Mouse (Mus musculus): Measurements from ENCODE around the gene Nos1ap.

The Nos1ap gene

DNA sequence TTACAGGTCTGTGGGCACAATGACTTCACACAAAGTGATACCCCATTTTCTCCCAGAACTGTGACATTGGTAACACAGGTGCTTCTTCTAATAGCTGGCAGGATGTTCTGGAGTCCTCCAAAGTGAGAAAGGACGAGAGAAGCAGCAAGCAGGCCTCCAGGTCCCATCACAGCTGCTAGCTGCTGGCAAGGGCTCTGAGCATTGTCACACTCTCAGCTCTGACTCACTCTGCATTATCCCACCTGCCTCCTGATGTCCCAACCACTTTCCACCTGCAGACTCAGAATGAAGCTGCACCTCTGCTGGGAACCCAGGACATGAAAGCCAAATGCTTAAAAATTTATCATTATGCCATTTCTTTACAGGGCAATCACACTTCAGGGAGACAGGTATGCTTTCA lies 195.0 kb downstream of the Nos1ap start:
- Histone ChIP-seq H3K27me3 (ENCODE audit: control insufficient read depth, insufficient read depth, low read length, poor library complexity, severe bottlenecking) (no peaks in the 10 kb centered on the region), H3K36me3 (ENCODE audit: control insufficient read depth, insufficient read depth, low read length, poor library complexity, severe bottlenecking) (no peaks in the 10 kb centered on the region)
- no peak for DNase-seq (ENCODE audit: low read depth, low spot score)

DNA sequence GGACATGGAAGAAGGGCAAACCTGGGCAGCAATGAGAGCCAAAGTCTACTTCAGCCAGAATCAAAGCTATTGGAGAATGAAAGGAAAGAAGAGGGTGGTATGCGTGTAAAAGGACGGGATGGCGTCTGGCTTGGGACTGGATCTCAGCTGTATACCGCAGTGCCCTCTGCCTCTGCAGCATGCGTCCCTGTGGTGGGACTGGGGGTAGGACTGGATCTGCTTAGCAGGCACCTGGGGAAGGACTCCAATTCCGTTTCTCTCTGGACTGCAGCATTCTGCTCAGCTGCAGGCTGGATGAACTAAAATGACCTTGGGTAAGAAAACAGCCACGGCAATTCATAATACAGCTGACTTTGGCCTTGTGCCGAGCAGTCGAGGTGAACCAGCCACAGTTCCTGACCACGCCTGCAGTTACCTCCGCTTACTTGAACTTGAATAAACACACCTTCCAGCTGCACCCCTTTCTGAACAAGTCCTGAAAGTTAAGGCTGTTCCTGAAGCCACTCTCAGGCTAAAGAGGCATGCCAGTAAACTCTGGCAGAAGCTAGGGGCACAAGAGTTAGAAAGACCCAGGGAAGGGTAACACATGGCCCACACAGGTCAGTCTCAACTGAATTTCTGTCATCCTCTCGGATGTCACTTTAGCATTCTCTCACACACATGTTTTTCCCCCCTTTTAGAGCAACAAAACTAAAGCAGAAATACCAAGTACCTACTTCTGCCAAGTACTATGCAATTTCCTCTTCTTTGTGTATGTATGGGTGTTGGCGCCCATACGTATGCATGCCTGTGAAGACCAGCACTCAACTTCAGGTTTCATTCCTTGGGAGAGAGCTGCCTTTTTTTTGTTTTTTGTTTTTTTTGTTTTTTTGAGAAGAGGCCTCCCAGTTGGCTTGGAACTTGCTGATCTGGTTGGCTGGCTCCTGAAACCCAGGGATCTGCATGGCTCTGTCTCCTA lies 196.6 kb downstream of the Nos1ap start:
- no peak for DNase-seq (ENCODE audit: low read depth, low spot score)
- Histone ChIP-seq H3K36me3 (ENCODE audit: control insufficient read depth, insufficient read depth, low read length, poor library complexity, severe bottlenecking) (no peaks in the 10 kb centered on the region), H3K27me3 (ENCODE audit: control insufficient read depth, insufficient read depth, low read length, poor library complexity, severe bottlenecking) (no peaks in the 10 kb centered on the region)

DNA sequence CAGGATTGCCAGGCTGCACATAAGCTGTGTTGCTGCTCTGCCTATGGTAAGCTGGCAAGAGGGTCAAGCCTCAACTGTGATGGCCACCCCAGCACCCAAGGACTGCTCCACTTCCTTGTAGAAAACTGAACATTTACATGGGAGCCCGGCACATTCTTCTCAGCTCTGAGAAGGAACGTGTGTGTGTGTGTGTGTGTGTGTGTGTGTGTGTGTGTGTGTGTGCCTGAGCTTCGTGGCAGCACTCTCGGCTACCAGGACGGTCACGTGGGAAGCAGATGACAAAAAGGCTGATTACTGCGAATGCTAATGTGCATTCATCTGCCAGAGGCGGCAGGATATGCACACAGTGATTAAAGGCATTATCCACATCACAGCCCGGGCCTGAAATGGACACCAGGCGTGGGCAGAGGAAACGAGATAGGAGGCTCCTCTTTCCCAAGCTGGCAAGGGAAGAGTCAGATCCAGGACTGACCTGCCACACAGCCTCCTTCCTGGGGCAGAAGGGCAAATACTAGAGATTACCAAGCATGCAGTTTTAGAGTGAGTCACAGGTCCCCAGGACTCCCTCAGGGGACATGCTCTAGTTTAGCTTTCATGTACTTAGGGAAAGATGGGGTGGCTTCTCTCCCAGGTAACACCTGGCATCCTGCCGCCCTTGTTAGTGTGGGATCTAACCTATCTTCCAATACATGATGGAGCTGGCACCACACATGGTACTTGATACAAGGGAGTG lies 202.3 kb downstream of the Nos1ap start:
- Histone ChIP-seq H3K36me3 (ENCODE audit: control insufficient read depth, insufficient read depth, low read length, poor library complexity, severe bottlenecking) (no peaks in the 10 kb centered on the region), H3K27me3 (ENCODE audit: control insufficient read depth, insufficient read depth, low read length, poor library complexity, severe bottlenecking) (no peaks in the 10 kb centered on the region)
- no peak for DNase-seq (ENCODE audit: low read depth, low spot score)

DNA sequence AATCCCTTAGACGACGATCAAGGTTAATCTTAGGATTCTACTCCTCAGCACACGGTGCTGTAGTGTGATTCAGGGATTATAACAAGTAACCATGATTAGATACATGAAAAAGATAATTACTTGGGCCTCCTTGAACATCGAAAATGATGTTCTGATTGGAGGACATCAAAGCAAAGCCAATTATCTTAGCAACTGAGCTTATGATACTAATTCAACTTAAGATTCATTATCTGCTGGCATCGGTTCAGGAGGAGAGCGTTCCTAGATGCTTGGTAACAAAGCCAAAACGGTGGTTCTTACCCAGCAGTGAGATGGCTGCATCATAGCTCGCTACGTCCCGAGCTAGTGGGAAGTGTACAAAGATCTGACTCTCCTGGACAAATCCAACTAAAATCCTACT lies 204.2 kb downstream of the Nos1ap start:
- no peaks in the 10 kb centered on the region for H3K27me3 ChIP-seq (ENCODE audit: control insufficient read depth, insufficient read depth, low read length, poor library complexity, severe bottlenecking)
- no peaks in the 10 kb centered on the region for H3K36me3 ChIP-seq (ENCODE audit: control insufficient read depth, insufficient read depth, low read length, poor library complexity, severe bottlenecking)
- no peak for DNase-seq (ENCODE audit: low read depth, low spot score)

DNA sequence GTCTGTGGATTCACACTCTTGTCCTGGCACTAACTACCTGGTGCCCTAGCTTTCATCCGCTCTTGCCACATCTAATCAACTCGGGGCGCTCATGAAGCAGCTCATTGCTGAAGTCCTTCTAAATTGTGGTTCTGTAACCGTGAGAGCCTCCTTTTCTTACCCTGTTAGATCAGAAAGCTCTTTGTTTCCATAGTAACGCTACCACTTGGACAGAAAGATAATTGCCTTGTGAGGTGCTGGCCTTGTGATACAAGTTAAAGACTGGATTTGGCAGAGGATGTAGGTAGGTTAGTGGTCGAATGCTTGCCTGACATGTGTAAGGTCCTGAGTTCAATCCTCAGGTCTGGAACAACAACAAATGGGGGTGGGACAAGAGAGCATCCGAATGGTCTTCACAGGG lies 206.1 kb downstream of the Nos1ap start:
- no peak for DNase-seq (ENCODE audit: low read depth, low spot score)
- Histone ChIP-seq H3K36me3 (ENCODE audit: control insufficient read depth, insufficient read depth, low read length, poor library complexity, severe bottlenecking) (no peaks in the 10 kb centered on the region), H3K27me3 (ENCODE audit: control insufficient read depth, insufficient read depth, low read length, poor library complexity, severe bottlenecking) (no peaks in the 10 kb centered on the region)

DNA sequence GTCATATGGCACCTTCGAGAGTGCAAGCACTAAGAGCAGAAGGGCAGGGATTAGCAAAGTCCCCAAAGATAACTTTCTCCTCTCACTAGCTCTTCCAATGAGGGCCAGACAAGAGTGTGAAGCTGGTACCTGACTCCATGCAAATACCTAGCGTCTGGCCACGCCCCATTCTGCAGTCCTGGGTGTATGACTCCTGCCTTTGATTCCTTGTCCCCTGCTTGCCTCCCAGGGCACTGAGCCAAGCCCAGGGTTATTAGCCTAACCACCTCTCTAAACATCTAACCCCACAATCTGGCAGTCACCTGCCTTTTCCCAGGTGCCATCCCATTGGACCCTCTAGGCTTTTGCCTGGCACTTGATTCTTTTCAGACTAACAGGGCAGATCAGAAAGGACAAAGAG lies 208.2 kb downstream of the Nos1ap start:
- DNase-seq (ENCODE audit: low read depth, low spot score), result no peak
- H3K27me3 ChIP-seq (ENCODE audit: control insufficient read depth, insufficient read depth, low read length, poor library complexity, severe bottlenecking), result no peaks in the 10 kb centered on the region

DNA sequence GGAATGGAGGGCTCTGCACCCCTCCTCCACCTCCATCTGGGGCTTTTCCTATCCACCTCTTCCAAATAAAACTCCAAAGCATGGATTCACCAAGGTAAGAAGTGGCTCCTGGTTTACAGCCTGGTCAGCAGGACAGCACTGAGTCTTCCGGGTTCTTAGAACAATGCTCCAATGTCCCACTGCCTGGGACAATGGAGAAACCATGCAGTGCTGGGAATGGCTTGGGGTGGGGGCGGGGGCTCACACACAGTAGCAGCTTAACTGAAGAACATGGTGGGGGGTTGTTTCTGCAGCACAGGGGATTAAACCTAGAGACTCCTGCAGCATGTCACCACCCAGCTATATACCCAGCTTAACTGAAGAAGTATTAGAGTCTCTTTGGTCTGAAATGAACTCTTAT lies 209.2 kb downstream of the Nos1ap start:
- DNase-seq (ENCODE audit: low read depth, low spot score), result no peak
- H3K36me3 ChIP-seq (ENCODE audit: control insufficient read depth, insufficient read depth, low read length, poor library complexity, severe bottlenecking), result no peaks in the 10 kb centered on the region
- no peaks in the 10 kb centered on the region for H3K27me3 ChIP-seq (ENCODE audit: control insufficient read depth, insufficient read depth, low read length, poor library complexity, severe bottlenecking)

More for the DNA sequence above, 208.2 kb downstream of the Nos1ap start:
- H3K36me3 ChIP-seq (ENCODE audit: control insufficient read depth, insufficient read depth, low read length, poor library complexity, severe bottlenecking), result no peaks in the 10 kb centered on the region

DNA sequence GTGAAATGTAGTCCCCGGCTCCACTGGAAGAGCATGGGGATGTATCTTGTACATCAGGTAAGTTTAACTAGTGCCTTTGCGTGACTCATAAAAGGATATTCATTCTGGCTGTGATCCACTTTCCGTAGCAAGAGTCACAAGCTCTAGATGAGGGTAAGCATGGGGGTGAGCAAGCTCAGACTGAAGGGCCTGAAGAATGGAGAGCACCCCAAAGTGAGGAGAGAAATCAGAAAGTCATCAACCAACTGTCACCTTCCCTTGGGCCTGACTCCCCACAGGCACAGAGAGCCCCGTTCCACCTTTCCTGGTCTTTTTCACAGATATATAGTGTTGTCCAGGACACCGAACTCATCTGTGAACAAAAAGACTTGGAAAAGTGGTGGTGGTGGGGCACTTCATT lies 213.9 kb downstream of the Nos1ap start:
- no peaks in the 10 kb centered on the region for H3K27me3 ChIP-seq (ENCODE audit: control insufficient read depth, insufficient read depth, low read length, poor library complexity, severe bottlenecking)
- no peak for DNase-seq (ENCODE audit: low read depth, low spot score)
- no peaks in the 10 kb centered on the region for H3K36me3 ChIP-seq (ENCODE audit: control insufficient read depth, insufficient read depth, low read length, poor library complexity, severe bottlenecking)

DNA sequence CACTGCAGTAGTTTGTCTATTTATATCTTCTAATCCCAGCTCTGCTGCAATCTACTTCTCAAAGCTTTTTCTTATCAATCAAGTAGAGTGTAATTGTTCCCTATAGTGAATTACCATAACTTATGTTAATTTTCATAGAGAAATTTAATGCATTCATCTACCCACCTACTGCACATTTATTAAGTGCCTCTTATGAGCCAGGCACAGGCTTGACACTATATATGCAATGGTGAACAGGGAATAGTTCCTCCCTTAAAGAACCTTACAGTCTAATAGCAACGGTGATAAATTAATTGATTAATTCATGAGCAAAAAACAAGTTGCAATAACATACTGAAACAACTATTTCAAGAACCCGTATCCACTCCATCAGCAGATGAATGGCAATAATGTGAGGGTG lies 215.9 kb downstream of the Nos1ap start:
- H3K36me3 ChIP-seq (ENCODE audit: control insufficient read depth, insufficient read depth, low read length, poor library complexity, severe bottlenecking), result no peaks in the 10 kb centered on the region
- no peaks in the 10 kb centered on the region for H3K27me3 ChIP-seq (ENCODE audit: control insufficient read depth, insufficient read depth, low read length, poor library complexity, severe bottlenecking)
- no peak for DNase-seq (ENCODE audit: low read depth, low spot score)

DNA sequence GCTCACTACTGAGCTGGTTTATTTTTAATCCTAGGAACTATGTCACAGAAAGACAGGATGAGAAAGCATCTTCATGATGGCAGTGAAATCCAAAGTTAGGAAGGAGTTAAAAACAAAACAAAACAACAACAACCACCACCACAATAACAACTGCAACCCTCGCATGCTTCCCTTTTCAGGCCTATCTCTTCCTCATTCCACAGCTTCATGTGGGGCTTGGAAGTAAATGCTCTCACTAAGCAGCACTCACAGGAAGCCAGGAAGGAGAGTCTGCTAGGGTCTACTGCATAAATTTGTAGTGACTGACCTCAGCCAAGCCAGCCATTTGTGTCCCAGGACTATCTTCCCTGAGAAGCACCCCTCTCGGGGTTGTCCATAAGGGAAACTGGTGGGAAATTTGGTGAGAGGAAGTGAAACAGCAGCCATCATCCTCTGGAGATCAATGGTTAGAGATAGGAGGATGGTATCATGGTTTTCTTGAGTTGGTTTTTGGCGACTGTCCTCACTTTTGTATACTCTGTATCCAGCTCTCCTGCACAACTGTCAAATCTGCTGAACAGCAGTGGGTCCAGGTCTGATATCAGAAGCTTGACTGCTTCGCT lies 218.4 kb downstream of the Nos1ap start:
- no peaks in the 10 kb centered on the region for H3K27me3 ChIP-seq (ENCODE audit: control insufficient read depth, insufficient read depth, low read length, poor library complexity, severe bottlenecking)
- no peaks in the 10 kb centered on the region for H3K36me3 ChIP-seq (ENCODE audit: control insufficient read depth, insufficient read depth, low read length, poor library complexity, severe bottlenecking)
- no peak for DNase-seq (ENCODE audit: low read depth, low spot score)

DNA sequence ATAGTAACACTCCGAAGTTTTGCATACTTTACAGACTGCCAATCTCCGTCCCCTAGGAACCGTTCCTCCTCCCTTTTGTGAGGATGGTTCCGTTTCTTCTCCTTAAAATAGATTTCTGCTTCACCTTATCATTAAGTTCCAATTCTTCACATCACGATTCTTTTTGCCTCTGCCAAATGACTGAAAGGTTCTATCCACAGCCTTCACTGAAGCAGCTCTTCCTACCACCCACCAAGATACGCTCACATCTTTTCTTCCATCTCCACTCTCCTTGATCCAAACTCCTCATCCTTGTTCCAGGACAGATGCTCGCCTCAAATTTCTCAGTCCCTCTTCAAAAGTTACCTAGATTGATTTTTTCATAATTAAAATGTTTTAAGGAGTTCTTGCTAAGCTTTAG lies 220.8 kb downstream of the Nos1ap start:
- H3K36me3 ChIP-seq (ENCODE audit: control insufficient read depth, insufficient read depth, low read length, poor library complexity, severe bottlenecking), result no peaks in the 10 kb centered on the region
- H3K27me3 ChIP-seq (ENCODE audit: control insufficient read depth, insufficient read depth, low read length, poor library complexity, severe bottlenecking), result no peaks in the 10 kb centered on the region
- no peak for DNase-seq (ENCODE audit: low read depth, low spot score)

DNA sequence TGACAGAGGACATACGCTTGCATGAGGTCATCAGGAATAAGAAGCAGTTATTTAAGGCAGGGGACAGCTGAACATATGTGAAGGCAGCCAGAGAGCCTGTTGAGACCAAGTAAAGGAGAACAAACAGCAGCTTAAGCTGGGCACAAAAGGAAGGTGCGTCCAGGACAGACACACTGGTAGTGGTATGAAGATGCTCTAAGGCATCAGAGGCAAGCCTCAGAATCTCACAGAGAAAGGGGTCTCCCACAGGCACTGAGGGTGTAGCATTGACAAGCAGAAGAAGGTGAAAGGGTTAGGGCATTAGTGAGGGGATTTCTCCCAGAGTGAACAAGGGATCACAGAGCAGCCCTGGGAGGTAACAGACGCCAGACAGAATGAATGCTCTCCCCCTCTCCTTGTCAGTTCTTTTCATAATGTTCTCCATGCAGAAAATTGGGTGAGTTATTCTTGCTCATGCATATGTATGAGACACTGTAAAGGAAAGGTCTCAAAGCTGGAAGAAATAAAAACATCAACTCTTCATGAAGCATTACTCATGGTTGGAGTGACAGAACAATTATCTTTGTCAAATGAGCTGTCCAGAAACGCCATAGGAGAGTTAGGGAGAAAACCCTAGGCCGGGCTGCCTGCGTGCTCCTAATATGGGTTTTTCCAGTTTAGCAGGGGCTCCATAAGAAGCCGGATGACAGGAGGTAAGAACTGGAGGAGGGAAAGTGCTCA lies 222.5 kb downstream of the Nos1ap start:
- DNase-seq (ENCODE audit: low read depth, low spot score), result no peak
- Histone ChIP-seq H3K27me3 (ENCODE audit: control insufficient read depth, insufficient read depth, low read length, poor library complexity, severe bottlenecking) (no peaks in the 10 kb centered on the region), H3K36me3 (ENCODE audit: control insufficient read depth, insufficient read depth, low read length, poor library complexity, severe bottlenecking) (no peaks in the 10 kb centered on the region)

DNA sequence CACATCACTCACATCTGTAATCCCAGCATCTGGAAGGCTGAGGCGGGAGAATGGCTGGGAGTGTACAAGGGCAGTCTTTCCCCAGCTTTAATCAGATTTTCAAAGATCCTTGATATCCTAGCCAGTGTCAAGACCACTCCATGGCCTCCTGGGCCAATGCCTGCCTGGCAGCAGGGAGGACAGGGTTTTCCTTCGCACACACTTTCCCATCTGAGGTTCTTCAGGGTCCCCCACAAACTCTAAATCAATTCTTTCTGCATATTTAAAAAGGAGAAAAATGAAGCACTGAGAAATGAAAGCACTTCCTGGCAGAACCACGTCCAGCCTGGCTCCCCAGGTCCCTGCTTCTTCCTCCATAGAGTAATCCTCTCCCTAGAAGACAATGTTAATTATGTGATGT lies 225.9 kb downstream of the Nos1ap start:
- H3K27me3 ChIP-seq (ENCODE audit: control insufficient read depth, insufficient read depth, low read length, poor library complexity, severe bottlenecking), result no peaks in the 10 kb centered on the region
- no peak for DNase-seq (ENCODE audit: low read depth, low spot score)
- no peaks in the 10 kb centered on the region for H3K36me3 ChIP-seq (ENCODE audit: control insufficient read depth, insufficient read depth, low read length, poor library complexity, severe bottlenecking)

DNA sequence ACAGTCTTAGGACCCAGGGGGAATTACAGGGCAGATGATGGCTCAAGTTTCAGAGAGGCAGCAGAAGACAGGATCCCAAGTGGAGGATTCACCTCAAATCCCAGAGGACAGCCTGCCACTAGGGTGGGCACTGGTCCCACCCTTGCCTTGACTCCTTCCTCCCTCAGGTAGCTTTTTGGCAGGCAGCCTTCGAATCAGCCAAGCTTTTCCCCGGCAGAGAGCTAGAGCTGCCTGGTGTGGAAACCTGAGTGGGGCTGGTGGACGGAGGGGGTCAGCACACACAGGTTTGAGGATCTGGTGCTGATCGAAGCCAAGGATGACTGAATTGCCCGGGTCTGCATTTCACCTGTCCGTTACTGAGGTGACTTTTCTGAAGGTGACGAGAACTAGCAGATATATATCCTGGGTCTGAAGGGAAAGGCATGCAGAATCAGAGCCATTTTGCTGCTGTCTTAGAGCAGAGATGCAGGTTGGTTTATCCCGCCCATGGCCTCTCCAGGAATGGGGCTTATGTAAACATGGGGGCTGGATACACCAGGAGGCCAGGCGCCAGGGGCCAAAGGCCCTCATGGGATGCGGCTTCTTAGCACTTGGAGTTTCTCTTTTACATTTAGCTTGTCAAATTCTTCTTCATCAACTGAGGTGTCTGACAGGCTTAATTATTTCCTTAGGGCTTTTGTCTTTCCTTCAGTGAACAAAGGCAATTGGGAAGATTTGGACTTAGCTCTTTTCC lies 229.3 kb downstream of the Nos1ap start:
- Histone ChIP-seq H3K36me3 (ENCODE audit: control insufficient read depth, insufficient read depth, low read length, poor library complexity, severe bottlenecking) (no peaks in the 10 kb centered on the region), H3K27me3 (ENCODE audit: control insufficient read depth, insufficient read depth, low read length, poor library complexity, severe bottlenecking) (no peaks in the 10 kb centered on the region)
- no peak for DNase-seq (ENCODE audit: low read depth, low spot score)

All from splenic B cell, adult 2 months (primary cell).